Mouse (Mus musculus): Measurements from ENCODE around the gene Olfr883.

- TF ChIP-seq EP300 (IDR thresholded peaks at IDR 0.05; ENCODE audit: low read depth) (no peak), CTCF (IDR thresholded peaks at IDR 0.05; ENCODE audit: low read depth) (no peak)
Measured at GRCm38 (mm10) chr9:38061022-38061421, 35.4 kb downstream of the Olfr883 start, which contains the start of gene Olfr885.
